Mouse (Mus musculus) hindbrain, embryonic 13.5 days (tissue): ENCODE data around the gene Spsb1. TPM values are rescaled to one million over a fixed set of nuclear protein-coding genes. Genes with fewer than 3 reads are reported as not detected.

ENCODE experiments used
- ATAC-seq: fragments of 200-750 bp; cut with Nextera tagmentation; 2 replicates; pipeline ENCODE4 v1.8.0; 2017; ENCODE audit warnings: moderate TSS enrichment; ENCODE audit not compliant: low FRiP score
- H3K27ac ChIP-seq: fragments of 300-500 bp; sonication (generic); 2 replicates; pipeline ENCODE4 v1.5.1; 2015; ENCODE audit warnings: inconsistent platforms, mild to moderate bottlenecking, moderate library complexity
- H3K27me3 ChIP-seq: fragments of 300-500 bp; sonication (generic); 2 replicates; pipeline ENCODE4 v1.6.1; 2015; ENCODE audit warnings: mild to moderate bottlenecking, inconsistent platforms
- H3K36me3 ChIP-seq: fragments of 300-500 bp; sonication (generic); 2 replicates; pipeline ENCODE4 v1.6.1; 2015; ENCODE audit warnings: mild to moderate bottlenecking, inconsistent platforms
- H3K4me1 ChIP-seq: fragments of 300-500 bp; sonication (generic); replicated peaks from 2 replicates; pipeline ENCODE4 v1.6.1; 2015; ENCODE audit warnings: inconsistent platforms
- H3K4me2 ChIP-seq: fragments of 300-500 bp; sonication (generic); 2 replicates; pipeline ENCODE4 v1.6.1; 2015; ENCODE audit warnings: inconsistent platforms, mild to moderate bottlenecking, moderate library complexity
- H3K4me3 ChIP-seq: fragments of 300-500 bp; sonication (generic); 2 replicates; pipeline ENCODE4 v1.5.1; 2015; ENCODE audit warnings: mild to moderate bottlenecking, inconsistent platforms
- H3K9ac ChIP-seq: fragments of 300-500 bp; sonication (generic); 2 replicates; pipeline ENCODE4 v1.6.1; 2015; ENCODE audit warnings: mild to moderate bottlenecking, inconsistent platforms
- H3K9me3 ChIP-seq: fragments of 300-500 bp; sonication (generic); 2 replicates; pipeline ENCODE4 v1.6.1; 2016; ENCODE audit warnings: inconsistent platforms
- WGBS: fragments of 180-500 bp; shearing (Covaris S2); methylation state at CpG from one replicate; pipeline ENCODE4 v1.1.7; 2015; 5-methylcytosine and 5-hydroxymethylcytosine counted together
- polyA plus RNA-seq: library from polyadenylated mRNA; unstranded; fragments of >200 nt; fragmentation: Nextera tagmentation; extraction: Ambion mirVana; gene quantifications from 2 replicates; pipeline ENCODE4 v1.2.1, GENCODE M21; 2015

Gene Spsb1
- polyA plus RNA-seq, 1 experiment from 2014 or later: 7.2 TPM

GRCm38 (mm10) chr4:149901349-149901782 lies 53.5 kb downstream of the Spsb1 start:
- Histone ChIP-seq H3K4me2 (no peak overlapping the region), H3K9me3 (no peaks in the 10 kb centered on the region), H3K4me1 (peaks cover 10% of the 10 kb centered on the region), H3K27me3 (no peaks in the 10 kb centered on the region), H3K9ac (no peak overlapping the region), H3K36me3 (peaks cover 4% of the 10 kb centered on the region; the same call in 1 of the 2 replicates), H3K4me3 (no peak overlapping the region), H3K27ac (no peak overlapping the region)
- 79% methylated on average over 3 of the region's 3 CpGs for WGBS
- ATAC-seq: no peak

DNA sequence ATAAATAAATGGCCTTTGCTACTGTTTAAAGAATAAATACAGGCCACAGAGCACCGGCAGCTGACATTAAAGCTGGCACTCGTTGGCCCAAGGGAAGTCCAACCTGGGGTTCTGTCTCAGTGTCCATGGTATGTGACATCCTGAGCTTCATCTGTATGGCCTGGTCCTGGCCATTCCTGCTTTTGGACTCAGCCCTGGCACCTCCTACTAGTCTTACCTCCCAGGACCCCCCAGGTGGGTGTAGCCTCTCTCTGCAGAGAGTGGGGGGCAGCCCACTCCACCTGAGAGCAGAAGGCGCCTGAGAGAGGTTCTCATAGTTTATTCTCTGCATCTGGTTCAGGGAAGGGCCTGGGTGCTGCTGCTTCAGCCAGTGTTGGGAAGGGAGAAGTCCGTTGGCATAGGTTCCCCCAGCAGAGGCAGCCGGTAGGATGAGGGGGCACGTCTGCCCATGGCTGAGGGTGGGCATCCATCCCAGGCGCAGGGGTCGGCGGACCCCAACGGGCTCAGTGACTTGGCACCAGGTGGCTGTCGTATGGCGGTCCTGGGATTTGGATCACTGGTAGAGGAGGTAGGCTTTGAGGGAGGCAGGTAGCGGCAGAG lies 57.1 kb downstream of the Spsb1 start:
- ATAC-seq: no peak
- Histone ChIP-seq H3K27ac (no peak overlapping the region), H3K9ac (no peak overlapping the region)

DNA sequence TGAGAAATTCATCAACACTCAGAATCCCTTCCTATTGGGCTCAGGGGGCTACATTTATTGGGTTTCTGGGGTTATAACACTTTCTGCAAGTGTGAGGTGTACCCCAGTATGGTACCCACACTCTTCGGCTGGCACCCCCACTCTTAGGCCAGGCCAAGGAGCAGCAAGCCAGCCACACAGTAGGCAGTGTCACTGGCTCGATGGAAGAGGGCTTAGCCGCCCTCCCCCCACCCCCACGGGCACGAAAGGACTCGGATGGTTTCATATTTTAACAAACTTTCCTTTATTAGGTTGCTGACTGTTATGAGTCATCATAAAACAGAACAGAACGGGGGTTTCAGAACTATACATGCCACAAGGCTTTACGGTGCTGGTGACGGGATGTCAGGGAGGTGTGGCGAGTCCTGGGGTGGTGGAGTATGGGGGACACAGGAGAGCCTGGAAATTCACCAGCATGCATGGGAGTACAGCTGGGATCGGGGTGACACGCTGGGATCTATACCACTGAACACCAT lies 58.8 kb downstream of the Spsb1 start:
- peaks cover 4% of the 10 kb centered on the region; the same call in 1 of the 2 replicates for H3K36me3 ChIP-seq
- no peak overlapping the region for H3K4me3 ChIP-seq
- H3K9me3 ChIP-seq: no peaks in the 10 kb centered on the region
- no peak overlapping the region for H3K4me2 ChIP-seq
- no peak for ATAC-seq
- H3K9ac ChIP-seq: no peak overlapping the region
- H3K27ac ChIP-seq: no peak overlapping the region
- no peaks in the 10 kb centered on the region for H3K27me3 ChIP-seq
- 78% methylated on average over 12 of the region's 12 CpGs for WGBS
- H3K4me1 ChIP-seq: peaks cover 36% of the 10 kb centered on the region

More for the DNA sequence above, 57.1 kb downstream of the Spsb1 start:
- Histone ChIP-seq H3K36me3 (peaks cover 4% of the 10 kb centered on the region; the same call in 1 of the 2 replicates), H3K4me2 (no peak overlapping the region), H3K27me3 (no peaks in the 10 kb centered on the region), H3K9me3 (no peaks in the 10 kb centered on the region), H3K4me1 (peaks cover 38% of the 10 kb centered on the region), H3K4me3 (no peak overlapping the region)
- 92% methylated on average over 13 of the region's 13 CpGs for WGBS

- H3K4me1 ChIP-seq: peaks cover 43% of the 10 kb centered on the region
- no peak overlapping the region for H3K27ac ChIP-seq
- peaks cover 4% of the 10 kb centered on the region; the same call in 1 of the 2 replicates for H3K36me3 ChIP-seq
These were observed 59.6 kb downstream of the Spsb1 start for GRCm38 (mm10) chr4:149895226-149895625.

DNA sequence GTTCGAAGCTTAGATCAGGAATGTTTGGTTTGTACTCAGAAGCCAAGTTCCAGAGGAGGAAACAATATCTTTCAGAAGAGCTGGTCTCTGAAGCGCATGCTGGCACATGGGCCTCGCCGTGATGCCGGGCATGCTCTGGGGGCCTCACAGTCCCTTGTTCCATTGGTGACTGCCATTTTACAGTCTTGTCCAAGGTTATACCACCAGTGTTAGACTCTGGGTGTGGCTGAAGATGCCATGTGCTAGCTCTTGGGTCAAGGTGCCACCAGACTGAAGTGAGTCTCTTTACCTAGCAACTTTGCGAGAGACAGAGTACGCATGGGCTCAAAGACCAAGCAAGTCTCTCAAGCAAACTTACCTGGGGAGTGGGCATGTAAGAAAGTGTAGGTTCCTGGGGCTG lies 60.5 kb downstream of the Spsb1 start:
- Histone ChIP-seq H3K27ac (peak overlapping the region; percentile 74), H3K4me3 (no peak overlapping the region), H3K4me1 (peaks cover 53% of the 10 kb centered on the region), H3K27me3 (no peaks in the 10 kb centered on the region), H3K36me3 (peaks cover 4% of the 10 kb centered on the region; the same call in 1 of the 2 replicates), H3K4me2 (no peak overlapping the region), H3K9ac (no peak overlapping the region), H3K9me3 (no peaks in the 10 kb centered on the region)
- no peak for ATAC-seq
- 82% methylated on average over 7 of the region's 7 CpGs for WGBS

More at GRCm38 (mm10) chr4:149895226-149895625, 59.6 kb downstream of the Spsb1 start:
- Histone ChIP-seq H3K4me2 (no peak overlapping the region), H3K9me3 (no peaks in the 10 kb centered on the region), H3K9ac (no peak overlapping the region), H3K27me3 (no peaks in the 10 kb centered on the region), H3K4me3 (no peak overlapping the region)
- 71% methylated on average over 7 of the region's 7 CpGs for WGBS
- ATAC-seq: no peak

- H3K9ac ChIP-seq: peak overlapping the region; percentile 39; the same call in 1 of the 2 replicates
- H3K4me1 ChIP-seq: peaks cover 58% of the 10 kb centered on the region
- 12% methylated on average over 11 of the region's 11 CpGs for WGBS
- H3K27ac ChIP-seq: peak overlapping the region; percentile 74
- no peaks in the 10 kb centered on the region for H3K27me3 ChIP-seq
- peaks cover 4% of the 10 kb centered on the region; the same call in 1 of the 2 replicates for H3K36me3 ChIP-seq
- H3K9me3 ChIP-seq: no peaks in the 10 kb centered on the region
- H3K4me3 ChIP-seq: no peak overlapping the region
- peak; percentile 74 for ATAC-seq
- H3K4me2 ChIP-seq: no peak overlapping the region
These were observed 61.2 kb downstream of the Spsb1 start for GRCm38 (mm10) chr4:149893611-149894151.

GRCm38 (mm10) chr4:149891172-149891960 lies 63.5 kb downstream of the Spsb1 start:
- 95% methylated on average over 5 of the region's 5 CpGs for WGBS
- ATAC-seq: no peak
- Histone ChIP-seq H3K9me3 (no peaks in the 10 kb centered on the region), H3K4me2 (no peak overlapping the region), H3K4me3 (no peak overlapping the region), H3K36me3 (no peaks in the 10 kb centered on the region), H3K27ac (no peak overlapping the region), H3K4me1 (peaks cover 67% of the 10 kb centered on the region), H3K27me3 (no peaks in the 10 kb centered on the region), H3K9ac (no peak overlapping the region)

DNA sequence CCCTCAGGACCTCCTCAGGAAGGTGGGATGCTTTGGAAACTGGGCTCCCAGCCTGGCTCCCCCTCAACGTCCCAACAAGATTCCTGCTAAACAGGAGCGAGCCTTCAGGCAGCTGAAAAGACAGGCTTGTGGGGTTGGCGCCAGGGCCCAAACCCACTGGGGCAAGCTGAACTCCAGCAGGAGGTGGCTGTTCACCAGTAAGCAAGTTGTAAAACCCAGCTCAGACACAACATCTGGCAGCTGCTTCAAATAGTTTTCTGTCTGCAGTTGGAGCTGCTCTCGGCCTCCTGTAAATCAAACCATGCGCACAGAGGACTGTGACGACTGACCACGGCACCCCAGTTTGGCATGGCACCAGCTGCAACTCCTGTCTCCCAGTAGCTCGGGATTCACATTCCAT lies 64.3 kb downstream of the Spsb1 start:
- no peak for ATAC-seq
- Histone ChIP-seq H3K4me2 (no peak overlapping the region), H3K9me3 (no peaks in the 10 kb centered on the region), H3K27me3 (no peaks in the 10 kb centered on the region), H3K4me1 (peaks cover 63% of the 10 kb centered on the region), H3K4me3 (no peak overlapping the region), H3K36me3 (no peaks in the 10 kb centered on the region), H3K9ac (no peak overlapping the region), H3K27ac (peak overlapping the region; percentile 40; the same call in 1 of the 2 replicates)
- WGBS: 58% methylated on average over 8 of the region's 8 CpGs

GRCm38 (mm10) chr4:149889851-149890250 lies 65.0 kb downstream of the Spsb1 start:
- H3K27me3 ChIP-seq: no peaks in the 10 kb centered on the region
- no peaks in the 10 kb centered on the region for H3K9me3 ChIP-seq
- no peak overlapping the region for H3K4me2 ChIP-seq
- peak overlapping the region; percentile 40 for H3K27ac ChIP-seq
- H3K36me3 ChIP-seq: no peaks in the 10 kb centered on the region
- H3K4me1 ChIP-seq: peaks cover 56% of the 10 kb centered on the region
- no peak overlapping the region for H3K4me3 ChIP-seq
- ATAC-seq: no peak
- H3K9ac ChIP-seq: no peak overlapping the region
- 27% methylated on average over 13 of the region's 13 CpGs for WGBS

DNA sequence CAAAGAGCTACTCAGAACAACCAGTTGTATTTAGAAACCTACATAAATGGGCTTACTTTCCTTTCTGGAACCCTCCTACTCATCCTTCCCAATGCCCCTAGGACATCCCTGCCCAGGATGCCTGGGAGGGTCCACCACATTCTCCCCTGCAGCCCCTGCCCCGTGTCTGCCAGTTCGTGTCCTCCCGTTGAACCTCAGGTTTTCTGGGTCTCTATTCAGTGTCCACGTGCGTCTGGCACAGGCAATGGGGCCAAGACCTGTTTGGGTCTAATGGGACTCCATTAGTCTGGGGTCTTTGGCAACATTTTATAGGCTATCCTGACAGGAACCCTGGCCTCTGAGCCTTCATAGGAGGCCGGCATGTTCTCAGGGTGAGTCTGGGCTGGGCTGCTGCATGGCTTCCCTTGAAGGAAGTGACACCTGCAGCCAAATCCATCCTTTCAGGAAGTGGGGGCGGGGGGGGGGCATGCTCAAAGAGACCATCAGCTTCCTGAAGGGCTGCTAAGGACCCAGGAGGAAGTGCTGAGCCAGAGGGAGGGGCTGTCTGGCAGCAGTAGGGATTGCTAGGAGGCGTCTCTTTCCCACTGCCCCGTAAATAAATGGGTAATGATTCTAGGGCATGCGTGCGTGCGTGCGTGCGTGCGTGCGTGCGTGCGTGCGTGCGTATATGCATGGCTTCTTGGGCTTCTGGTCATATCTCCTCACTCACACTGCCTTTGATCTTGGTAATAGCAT lies 65.9 kb downstream of the Spsb1 start:
- peaks cover 46% of the 10 kb centered on the region for H3K4me1 ChIP-seq

DNA sequence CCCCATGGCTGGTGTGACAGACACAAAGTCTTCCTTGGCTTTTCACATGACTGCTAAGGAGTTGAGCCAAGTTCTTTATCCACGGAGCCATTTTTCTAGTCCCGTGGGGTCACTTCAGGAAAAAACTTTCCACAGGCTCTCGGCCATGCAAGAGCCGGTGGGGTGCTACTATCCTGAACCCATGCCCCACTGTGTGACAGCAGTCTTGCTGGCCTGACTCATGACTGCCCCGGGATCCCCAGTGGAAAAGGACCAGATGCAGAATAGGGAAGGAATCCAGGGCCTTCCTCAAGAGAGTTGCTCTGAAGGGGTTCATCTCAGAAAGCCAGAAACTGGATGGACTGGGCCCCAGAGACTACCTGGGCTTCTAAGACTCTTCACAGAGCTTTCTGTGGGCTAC lies 66.7 kb downstream of the Spsb1 start:
- Histone ChIP-seq H3K4me3 (no peak overlapping the region), H3K27ac (no peak overlapping the region), H3K4me1 (peaks cover 39% of the 10 kb centered on the region), H3K4me2 (no peak overlapping the region), H3K9ac (no peak overlapping the region), H3K27me3 (no peaks in the 10 kb centered on the region), H3K36me3 (no peaks in the 10 kb centered on the region), H3K9me3 (no peaks in the 10 kb centered on the region)
- no peak for ATAC-seq
- 88% methylated on average over 5 of the region's 5 CpGs for WGBS

More for the DNA sequence above, 65.9 kb downstream of the Spsb1 start:
- Histone ChIP-seq H3K27me3 (no peaks in the 10 kb centered on the region), H3K9ac (no peak overlapping the region), H3K36me3 (no peaks in the 10 kb centered on the region), H3K4me2 (no peak overlapping the region), H3K4me3 (no peak overlapping the region), H3K9me3 (no peaks in the 10 kb centered on the region), H3K27ac (no peak overlapping the region)
- no peak for ATAC-seq
- WGBS: 86% methylated on average over 20 of the region's 20 CpGs
